Mouse (Mus musculus): ENCODE results near the gene Mfsd6l.

DNA sequence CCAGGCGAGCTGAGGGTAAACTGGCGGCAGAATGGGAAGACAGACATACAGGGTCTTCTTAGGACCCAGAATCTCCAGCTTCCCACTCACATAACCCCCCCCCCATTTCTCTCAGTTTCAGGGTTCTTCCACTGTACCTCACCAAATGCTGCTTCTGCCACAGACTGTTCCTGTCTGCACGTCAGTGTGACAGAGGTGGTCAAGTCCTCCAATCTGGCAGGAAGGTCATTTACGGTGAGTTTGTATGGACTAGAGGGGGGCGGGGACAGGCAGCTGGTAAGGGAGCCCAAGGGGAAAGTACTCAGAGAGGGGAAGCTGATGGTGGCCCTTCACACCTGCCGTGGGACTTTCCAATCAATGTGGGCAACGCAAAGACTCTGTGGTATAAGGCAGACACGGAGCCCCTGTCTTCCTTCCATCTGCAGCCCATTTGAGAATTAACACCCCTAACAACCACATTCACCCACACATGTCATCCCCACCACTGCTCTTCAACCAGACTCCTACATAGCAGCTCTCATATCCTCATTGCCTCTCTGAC, 10.2 kb upstream of the Mfsd6l start:
- TF ChIP-seq CTCF (IDR thresholded peaks at IDR 0.05; ENCODE audit: insufficient read depth, low read depth, low read length), result no peak
- no peak for TF ChIP-seq POLR2A (IDR thresholded peaks at IDR 0.05; ENCODE audit: insufficient read depth, low read depth, low read length)
